Mouse (Mus musculus): Measurements from ENCODE around the gene Rplp1.
A peak's percentile ranks its signal among the peaks of the same experiment; 100 is the strongest.

GRCm38 (mm10) chr9:61877373-61878112 is 36.8 kb downstream of the Rplp1 start:
- no peak for TF ChIP-seq EP300 (IDR thresholded peaks at IDR 0.05; ENCODE audit: low read depth)
- peak; percentile 25; the same call in 1 of the 2 replicates for TF ChIP-seq CTCF (IDR thresholded peaks at IDR 0.05; ENCODE audit: low read depth)

Measured in heart, postnatal 0 days (tissue).